Mouse (Mus musculus) gastrocnemius, postnatal 25 days (tissue): ENCODE data around the gene Gm17268. TPM values are rescaled to one million over a fixed set of nuclear protein-coding genes. Genes with fewer than 3 reads are reported as not detected.

Source experiments
- total RNA-seq, 2 experiments: library from RNA; stranded (reverse); gene quantifications; 1 replicate in 1 of 2; 2 replicates in 1 of 2; pipeline ENCODE4 v1.2.3; 2021

Gm17268 gene
- total RNA-seq, 2 experiments from 2014 or later: not detected

Other genes with a start within 250 kb of the Gm17268 start
- gene 5530401A14Rik, start 177.9 kb downstream of the Gm17268 start, total RNA-seq: under 1 TPM; 0.13 to 0.15 TPM
- gene Asic2, start 70.1 kb downstream of the Gm17268 start, total RNA-seq: not detected
- gene Ccl2, start 3.0 kb downstream of the Gm17268 start, total RNA-seq: under 1 TPM; 0.35 to 0.46 TPM
- under 1 TPM in 1 of 2 experiments, not detected in 1; 0.35 TPM for gene Ccl7, start 7.2 kb upstream of the Gm17268 start, total RNA-seq
- gene Ccl11, start 19.3 kb upstream of the Gm17268 start, total RNA-seq: 10 to 100 TPM; 12.2 to 14.3 TPM
- gene Ccl12, start 63.3 kb upstream of the Gm17268 start, total RNA-seq: not detected
- under 1 TPM in 1 of 2 experiments, not detected in 1; 0.61 TPM for gene Ccl8, start 76.6 kb upstream of the Gm17268 start, total RNA-seq